Mouse (Mus musculus) kidney, postnatal 14 days (tissue): ENCODE results near the gene Ugt1a6a.

Source experiments
- DNase-seq: peaks from one replicate; pipeline ENCODE4 v3.0.0; 2022; ENCODE audit warnings: mixed read lengths

Gene Ugt1a6a

DNA sequence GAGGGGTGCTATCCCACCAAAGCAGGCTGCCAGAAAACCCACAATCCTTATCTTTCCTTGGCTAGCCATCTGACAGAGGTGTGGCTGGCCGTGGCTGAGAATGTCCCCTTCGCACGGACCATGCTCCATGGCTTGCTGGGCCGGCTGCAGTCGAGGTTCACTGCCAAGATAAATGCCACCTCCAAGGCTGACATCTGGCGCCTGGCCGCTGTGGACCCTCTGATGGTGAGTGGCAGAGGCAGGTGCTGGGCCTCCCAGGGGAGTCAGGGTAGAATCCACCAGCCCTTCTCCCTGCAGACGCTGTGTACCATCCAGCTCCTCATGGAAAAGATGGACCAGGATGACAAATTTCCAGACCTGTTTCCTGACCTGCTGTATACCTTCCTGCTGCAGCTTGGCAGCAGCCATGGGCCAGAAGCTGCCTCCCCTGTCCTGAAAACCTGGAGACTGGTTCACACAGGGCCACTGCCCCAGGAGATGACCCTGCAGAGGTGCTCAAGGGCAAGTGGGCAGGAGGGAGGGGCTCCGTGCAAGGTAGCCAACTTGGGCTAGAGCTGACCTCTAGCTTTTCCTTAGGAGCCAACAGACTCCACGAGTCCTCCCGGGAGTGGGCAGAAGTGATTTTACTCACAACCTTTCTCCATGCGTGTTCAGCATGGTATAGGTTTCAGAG lies 120.3 kb downstream of the Ugt1a6a start:
- no peak for DNase-seq

DNA sequence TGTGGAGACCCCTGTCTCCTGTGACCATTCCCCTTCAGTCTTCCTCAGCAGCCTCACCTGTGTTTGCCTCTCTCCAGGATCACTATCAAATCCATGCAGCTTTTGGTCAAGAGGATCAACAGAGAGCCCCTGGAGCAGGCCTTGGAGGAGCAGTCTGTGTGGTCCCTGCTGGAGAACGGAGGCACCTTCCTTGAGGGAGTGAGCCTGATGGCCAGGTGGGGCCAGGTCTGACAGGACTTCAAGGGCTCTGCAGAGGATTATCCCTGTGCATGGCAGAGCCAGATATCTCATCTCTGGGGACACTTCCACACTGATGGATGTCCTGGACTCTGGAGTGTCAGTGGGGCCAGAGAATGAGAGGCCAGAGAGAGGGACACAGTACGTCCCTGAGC lies 120.9 kb downstream of the Ugt1a6a start:
- no peak for DNase-seq

GRCm38 (mm10) chr1:88255989-88256754 lies 121.6 kb downstream of the Ugt1a6a start:
- DNase-seq = no peak

- DNase-seq = no peak
Measured at GRCm38 (mm10) chr1:88256886-88257663, 122.5 kb downstream of the Ugt1a6a start.

GRCm38 (mm10) chr1:88257681-88258080 lies 123.1 kb downstream of the Ugt1a6a start:
- DNase-seq = no peak

DNA sequence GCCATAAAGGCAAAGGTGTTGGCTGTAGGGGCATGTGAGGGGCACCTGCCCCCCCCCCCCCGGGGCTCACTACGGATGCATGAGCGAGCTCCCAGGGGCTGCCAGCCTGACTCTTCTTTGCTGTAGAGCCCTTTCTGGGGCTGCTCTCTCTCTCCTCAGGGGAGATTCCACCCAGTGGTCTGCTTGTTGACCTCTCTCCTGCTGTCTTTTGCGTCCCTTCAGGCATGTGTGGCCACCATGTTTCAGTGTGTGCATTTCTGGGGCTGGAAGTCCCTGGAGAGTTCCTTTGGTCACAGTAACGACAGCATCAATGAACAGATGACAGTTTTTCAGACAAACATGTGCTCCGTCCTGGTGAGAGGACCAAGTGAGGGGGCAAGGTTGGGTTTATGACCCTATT lies 123.8 kb downstream of the Ugt1a6a start:
- no peak for DNase-seq

- DNase-seq = peak; percentile 64
Measured at GRCm38 (mm10) chr1:88258881-88259642, 124.5 kb downstream of the Ugt1a6a start.

DNA sequence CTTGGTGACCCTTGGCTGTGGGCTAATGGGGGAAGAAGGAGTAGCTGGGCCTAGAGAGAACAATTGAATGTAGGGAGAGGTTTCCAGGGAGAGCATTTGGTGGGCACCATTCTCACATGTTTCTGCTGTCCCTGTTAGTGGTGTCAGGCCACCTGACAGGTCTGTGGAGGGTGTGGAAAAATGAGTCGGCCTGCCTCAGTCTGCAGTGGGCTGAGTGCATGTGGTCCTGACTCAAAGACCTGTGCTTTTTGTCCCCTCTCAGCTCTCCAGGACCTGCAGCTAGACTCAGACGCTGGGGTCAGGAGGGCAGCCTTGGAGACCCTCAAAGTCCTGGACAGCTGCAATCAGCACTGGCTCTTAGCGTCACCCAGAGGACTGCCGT lies 125.0 kb downstream of the Ugt1a6a start:
- no peak for DNase-seq

DNA sequence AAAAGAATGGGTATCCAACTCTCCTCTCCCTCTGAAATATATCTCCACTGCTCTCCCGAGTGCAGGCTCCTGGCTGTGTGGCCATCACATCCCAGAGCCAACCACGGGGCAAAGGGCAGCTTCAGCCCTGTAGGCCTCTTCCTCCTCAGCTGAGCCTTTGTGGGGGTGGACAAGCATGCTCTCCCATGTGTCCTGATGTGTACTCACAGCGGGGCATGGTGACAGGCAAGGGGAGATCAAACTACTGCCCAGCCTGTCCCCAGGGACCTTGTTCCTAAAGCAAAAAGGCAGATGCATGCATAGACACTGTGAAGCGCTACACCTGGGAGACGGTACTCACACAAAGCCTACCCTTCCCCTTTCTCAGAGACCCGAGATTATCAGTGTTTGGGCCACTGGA lies 125.5 kb downstream of the Ugt1a6a start:
- DNase-seq = peak; percentile 82

DNA sequence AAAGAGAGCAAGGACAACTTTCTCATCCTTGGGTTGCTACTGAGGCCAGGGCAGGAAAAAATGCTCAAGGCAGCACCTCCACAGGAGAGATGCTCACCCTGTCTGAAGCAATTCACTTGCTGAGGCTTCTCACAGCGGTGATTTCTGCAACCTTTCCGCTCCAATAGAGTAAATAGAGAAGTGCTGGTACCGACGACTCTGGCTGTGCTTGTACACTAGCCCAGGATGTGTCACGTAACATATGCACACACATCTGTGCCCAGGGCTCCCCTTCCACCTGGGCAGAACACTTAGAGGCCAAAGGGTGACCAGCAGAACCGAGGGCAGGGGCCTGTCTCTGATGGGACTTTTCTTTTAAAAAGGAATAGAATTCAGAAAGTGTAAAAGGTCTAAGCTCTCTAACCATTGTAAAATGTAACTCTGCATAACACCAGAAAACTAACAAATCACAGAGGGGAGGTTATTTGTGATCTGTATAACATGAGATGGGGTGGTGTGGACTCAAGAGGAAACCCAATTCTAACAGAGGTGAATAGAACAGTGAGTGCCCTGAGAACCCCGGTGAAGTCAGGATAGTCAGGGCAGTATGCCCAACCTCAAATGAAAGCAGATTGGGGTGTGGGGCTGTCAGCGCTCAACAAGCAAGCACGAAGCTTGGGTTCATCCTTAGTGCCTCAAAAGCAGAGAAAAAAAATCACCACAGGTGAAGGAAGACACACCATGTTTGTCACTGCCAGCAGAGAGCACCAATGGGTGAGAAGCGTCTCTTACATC lies 126.2 kb downstream of the Ugt1a6a start:
- no peak for DNase-seq

DNA sequence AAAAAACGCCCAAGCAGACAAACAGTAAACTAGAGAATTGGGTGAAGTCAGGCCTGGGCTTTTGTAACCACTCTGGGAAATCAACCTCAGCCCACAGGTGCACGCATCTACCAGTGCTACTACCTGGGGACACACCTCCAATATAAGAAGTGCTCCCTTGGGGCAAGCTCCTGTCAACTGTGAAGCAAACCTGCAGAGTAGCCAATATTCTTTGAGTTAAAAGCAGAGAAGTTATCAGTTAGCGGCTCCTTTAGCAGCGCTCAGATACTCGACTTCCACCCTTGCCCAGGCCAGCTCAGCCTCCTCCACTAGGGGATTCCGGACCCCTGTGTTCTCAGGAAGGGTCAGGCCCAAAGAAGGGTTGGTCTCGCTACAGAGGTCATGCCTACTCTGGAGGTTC lies 127.1 kb downstream of the Ugt1a6a start:
- no peak for DNase-seq

GRCm38 (mm10) chr1:88262255-88262654 lies 127.6 kb downstream of the Ugt1a6a start:
- peak; percentile 82 for DNase-seq

- DNase-seq = no peak
Measured at GRCm38 (mm10) chr1:88262961-88263360, 128.4 kb downstream of the Ugt1a6a start.

- no peak for DNase-seq
Measured at GRCm38 (mm10) chr1:88263778-88264177, 129.2 kb downstream of the Ugt1a6a start.

- no peak for DNase-seq
Measured at GRCm38 (mm10) chr1:88264237-88264868, 129.7 kb downstream of the Ugt1a6a start.

DNA sequence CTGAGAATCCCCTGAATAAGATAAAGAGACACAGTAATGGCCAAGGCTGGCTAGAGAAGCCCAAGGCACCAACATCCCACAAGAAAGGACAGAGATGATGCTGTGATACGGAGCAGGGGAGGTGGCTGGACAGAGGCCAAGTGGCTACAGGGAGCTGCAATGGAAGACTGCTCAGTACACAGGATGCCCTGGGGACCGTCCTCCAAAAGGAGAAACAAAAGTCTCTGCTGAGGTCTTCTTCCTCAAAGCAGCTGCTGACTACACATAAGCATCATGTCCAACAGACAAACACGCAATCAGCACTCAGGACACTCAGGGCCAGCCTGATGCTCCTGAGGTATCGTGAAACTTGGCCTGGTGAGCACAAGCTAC lies 130.2 kb downstream of the Ugt1a6a start:
- no peak for DNase-seq

DNA sequence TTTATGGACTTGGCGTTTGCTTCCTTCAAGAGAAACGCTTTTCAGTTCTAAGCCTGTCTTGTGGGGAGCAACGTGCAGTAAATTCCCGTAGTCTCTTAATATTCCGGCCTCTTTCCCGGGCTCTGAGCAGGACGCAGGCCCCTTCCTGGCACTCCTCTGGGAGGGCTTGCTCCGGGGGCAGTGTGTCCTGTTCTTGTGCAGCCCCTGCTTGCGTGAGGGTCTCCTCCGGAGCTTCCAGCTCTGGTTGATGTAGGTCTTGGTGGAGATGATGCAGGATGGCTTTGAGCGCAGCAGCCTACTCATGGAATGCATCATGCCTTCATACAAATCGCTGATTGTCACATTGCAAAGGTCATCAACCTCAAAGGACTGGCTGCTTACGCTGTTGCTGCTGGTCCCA lies 131.5 kb downstream of the Ugt1a6a start:
- DNase-seq = no peak

DNA sequence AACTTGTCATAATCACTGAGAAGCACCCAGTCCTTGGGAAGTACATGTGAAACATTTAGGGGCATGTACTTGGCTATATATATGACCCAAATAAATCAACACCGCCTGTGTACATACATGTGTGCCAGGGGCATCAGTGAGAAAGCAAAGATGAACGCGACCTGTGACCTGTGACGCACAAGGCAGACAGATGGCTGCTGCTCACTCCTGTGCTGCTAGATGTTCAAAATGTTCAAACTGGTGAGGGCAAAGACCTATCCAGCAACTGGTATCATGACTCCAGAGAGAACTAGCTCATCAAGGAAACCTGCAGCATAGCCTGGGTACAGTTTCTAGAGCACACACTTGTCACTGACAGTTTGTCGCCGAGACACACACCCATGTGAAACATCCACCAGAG lies 132.9 kb downstream of the Ugt1a6a start:
- DNase-seq = no peak

GRCm38 (mm10) chr1:88268070-88268469 lies 133.5 kb downstream of the Ugt1a6a start:
- DNase-seq = no peak
